Mouse (Mus musculus): ENCODE results near the gene Ntrk2.

Gene Ntrk2

GRCm38 (mm10) chr13:58840731-58841359, 34.5 kb downstream of the Ntrk2 start:
- DNase-seq (ENCODE audit: low spot score): no peak

- DNase-seq (ENCODE audit: low spot score): no peak
Observed at GRCm38 (mm10) chr13:58843826-58844225, 37.5 kb downstream of the Ntrk2 start.

GRCm38 (mm10) chr13:58848578-58848977, 42.2 kb downstream of the Ntrk2 start:
- DNase-seq (ENCODE audit: low spot score): no peak

- DNase-seq (ENCODE audit: low spot score): no peak
Observed at GRCm38 (mm10) chr13:58853685-58854084, 47.3 kb downstream of the Ntrk2 start.

GRCm38 (mm10) chr13:58866239-58866638, 59.9 kb downstream of the Ntrk2 start:
- DNase-seq (ENCODE audit: low spot score): no peak

- DNase-seq (ENCODE audit: low spot score): no peak
Observed at GRCm38 (mm10) chr13:58866776-58867435, 60.5 kb downstream of the Ntrk2 start.

GRCm38 (mm10) chr13:58882468-58882867, 76.1 kb downstream of the Ntrk2 start:
- no peak for DNase-seq (ENCODE audit: low spot score)

GRCm38 (mm10) chr13:58882916-58883315, 76.5 kb downstream of the Ntrk2 start:
- DNase-seq (ENCODE audit: low spot score): no peak

- DNase-seq (ENCODE audit: low spot score): no peak
Observed at GRCm38 (mm10) chr13:58886108-58886507, 79.7 kb downstream of the Ntrk2 start.

GRCm38 (mm10) chr13:58896254-58896910, 90.0 kb downstream of the Ntrk2 start:
- DNase-seq (ENCODE audit: low spot score): no peak

- DNase-seq (ENCODE audit: low spot score): no peak
Observed at GRCm38 (mm10) chr13:58899337-58899736, 93.0 kb downstream of the Ntrk2 start.

- no peak for DNase-seq (ENCODE audit: low spot score)
Observed at GRCm38 (mm10) chr13:58902313-58902712, 95.9 kb downstream of the Ntrk2 start.

GRCm38 (mm10) chr13:58904742-58905735, 98.7 kb downstream of the Ntrk2 start:
- DNase-seq (ENCODE audit: low spot score): no peak

- DNase-seq (ENCODE audit: low spot score): no peak
Observed at GRCm38 (mm10) chr13:58911936-58912335, 105.6 kb downstream of the Ntrk2 start.

GRCm38 (mm10) chr13:58912559-58912958, 106.2 kb downstream of the Ntrk2 start:
- DNase-seq (ENCODE audit: low spot score): no peak

GRCm38 (mm10) chr13:58914061-58914814, 107.9 kb downstream of the Ntrk2 start:
- no peak for DNase-seq (ENCODE audit: low spot score)

- no peak for DNase-seq (ENCODE audit: low spot score)
Observed at GRCm38 (mm10) chr13:58916348-58916747, 110.0 kb downstream of the Ntrk2 start.

- no peak for DNase-seq (ENCODE audit: low spot score)
Observed at GRCm38 (mm10) chr13:58920241-58920640, 113.9 kb downstream of the Ntrk2 start.

GRCm38 (mm10) chr13:58921255-58921654, 114.9 kb downstream of the Ntrk2 start:
- no peak for DNase-seq (ENCODE audit: low spot score)

GRCm38 (mm10) chr13:58921705-58922104, 115.3 kb downstream of the Ntrk2 start:
- no peak for DNase-seq (ENCODE audit: low spot score)

- DNase-seq (ENCODE audit: low spot score): no peak
Observed at GRCm38 (mm10) chr13:58922174-58922573, 115.8 kb downstream of the Ntrk2 start.

All from adipocyte (in vitro differentiated cells).